Mouse (Mus musculus) olfactory bulb, adult 2 months (tissue): ENCODE results near the gene Rbm38.

ENCODE experiments used
- CTCF ChIP-seq: fragments of 200-500 bp; IDR thresholded peaks from 2 replicates; pipeline ENCODE4 v1.5.1; 2012; ENCODE audit warnings: low read depth, mild to moderate bottlenecking, low read length, moderate library complexity; ENCODE audit not compliant: insufficient read depth
- POLR2A ChIP-seq: fragments of 200-500 bp; IDR thresholded peaks from 2 replicates; pipeline ENCODE4 v1.6.1; 2012; ENCODE audit warnings: mild to moderate bottlenecking, low read depth, low read length, moderate library complexity; ENCODE audit not compliant: insufficient read depth

GRCm38 (mm10) chr2:173079766-173080549 lies 59.7 kb downstream of the Rbm38 start:
- TF ChIP-seq CTCF (no peak), POLR2A (no peak)
